Mouse (Mus musculus) erythroblast, embryonic 14.5 days (primary cell): ENCODE data around the gene Snrnp25. TPM values are rescaled to one million over a fixed set of nuclear protein-coding genes. Genes with fewer than 3 reads are reported as not detected.

Experiments used
- H3K27me3 ChIP-seq: 2 replicates; pipeline ENCODE4 v1.6.1; 2012; ENCODE audit warnings: inconsistent platforms; ENCODE audit not compliant: control insufficient read depth
- H3K36me3 ChIP-seq: 2 replicates; pipeline ENCODE4 v1.6.1; 2012; ENCODE audit warnings: mild to moderate bottlenecking, inconsistent platforms; ENCODE audit not compliant: control insufficient read depth
- H3K4me1 ChIP-seq: 2 replicates; pipeline ENCODE4 v1.6.1; 2012; ENCODE audit warnings: inconsistent platforms; ENCODE audit not compliant: control insufficient read depth
- H3K4me3 ChIP-seq: replicated peaks from 2 replicates; pipeline ENCODE3; 2012; ENCODE audit warnings: moderate library complexity, mild to moderate bottlenecking, inconsistent platforms
- H3K9me3 ChIP-seq: 2 replicates; pipeline ENCODE4 v1.6.1; 2012; ENCODE audit warnings: low read length, inconsistent platforms, mixed read lengths; ENCODE audit not compliant: control insufficient read depth
- GATA1 ChIP-seq: IDR thresholded peaks from 2 replicates; pipeline ENCODE4 v1.6.1; 2012; ENCODE audit warnings: low read length, inconsistent platforms, mixed read lengths
- TAL1 ChIP-seq: IDR thresholded peaks from 3 replicates; pipeline ENCODE4 v1.6.1; 2012; ENCODE audit warnings: low read length, inconsistent platforms, mixed read lengths
- polyA plus RNA-seq: library from polyadenylated mRNA; stranded (reverse); fragments of >175 nt; gene quantifications from 2 replicates; pipeline ENCODE4 v1.2.3, GENCODE M21; 2012

Snrnp25 gene
- polyA plus RNA-seq, 1 experiment = 48.2 TPM

- H3K4me3 ChIP-seq = peak overlapping the region; percentile 44
- no peaks in the 10 kb centered on the region for H3K27me3 ChIP-seq
- H3K36me3 ChIP-seq = peaks cover 98% of the 10 kb centered on the region
- TF ChIP-seq TAL1 (no peak), GATA1 (no peak)
- H3K4me1 ChIP-seq = peaks cover 99% of the 10 kb centered on the region
- H3K9me3 ChIP-seq = no peaks in the 10 kb centered on the region
These were observed 39.4 kb downstream of the Snrnp25 start for GRCm38 (mm10) chr11:32244617-32245016.

DNA sequence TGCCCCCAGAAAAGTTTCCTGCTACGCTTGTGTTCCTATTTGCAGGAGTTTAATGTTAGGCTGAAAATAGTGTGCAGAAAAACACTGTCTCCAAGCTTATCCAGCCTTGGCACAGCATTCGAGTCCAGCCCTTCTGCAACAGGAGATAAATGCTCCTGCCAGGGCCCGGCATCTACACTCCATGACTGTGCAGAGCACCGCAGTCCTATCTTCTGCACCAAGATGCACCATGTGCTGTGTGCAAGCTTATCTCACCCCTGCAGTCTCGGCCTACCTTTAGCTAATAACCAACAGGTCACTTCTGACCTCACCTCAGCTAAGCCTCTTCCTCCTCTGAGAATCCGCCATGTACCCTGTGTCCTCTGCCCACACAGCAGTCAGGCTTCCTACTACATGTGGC is 40.4 kb downstream of the Snrnp25 start:
- Histone ChIP-seq H3K4me3 (peak overlapping the region; percentile 44), H3K36me3 (peaks cover 98% of the 10 kb centered on the region)

DNA sequence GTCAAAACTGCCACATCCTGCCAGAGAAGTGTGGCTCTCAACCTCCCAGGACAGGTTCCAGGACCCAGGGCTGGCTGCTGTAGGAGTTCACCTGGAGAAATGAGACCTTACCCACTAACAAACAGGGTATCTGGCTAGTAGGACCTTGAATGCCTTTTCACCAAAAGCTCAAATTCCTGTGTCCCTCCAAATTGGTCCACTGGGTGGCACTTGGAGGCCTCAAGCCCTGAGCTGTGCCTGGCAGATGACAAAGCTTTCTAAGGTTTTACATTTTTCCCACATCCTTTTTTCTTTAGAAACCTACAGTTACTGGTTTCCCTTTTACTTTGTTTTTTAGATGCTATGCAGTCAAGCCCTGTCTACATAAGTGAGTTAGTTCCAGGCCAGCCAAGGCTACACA is 41.9 kb downstream of the Snrnp25 start:
- Histone ChIP-seq H3K9me3 (no peaks in the 10 kb centered on the region), H3K4me1 (peaks cover 99% of the 10 kb centered on the region), H3K27me3 (no peaks in the 10 kb centered on the region), H3K36me3 (peaks cover 98% of the 10 kb centered on the region), H3K4me3 (peak overlapping the region; percentile 36)
- TF ChIP-seq TAL1 = no peak
- TF ChIP-seq GATA1 = no peak

More for the DNA sequence above, 40.4 kb downstream of the Snrnp25 start:
- H3K27me3 ChIP-seq = no peaks in the 10 kb centered on the region
- no peaks in the 10 kb centered on the region for H3K9me3 ChIP-seq
- TF ChIP-seq TAL1 = peak; percentile 100
- TF ChIP-seq GATA1 = peak; percentile 100
- peaks cover 99% of the 10 kb centered on the region for H3K4me1 ChIP-seq

- no peak overlapping the region for H3K4me3 ChIP-seq
- H3K36me3 ChIP-seq = peaks cover 98% of the 10 kb centered on the region
- no peak for TF ChIP-seq GATA1
- H3K4me1 ChIP-seq = peaks cover 99% of the 10 kb centered on the region
- no peaks in the 10 kb centered on the region for H3K9me3 ChIP-seq
- H3K27me3 ChIP-seq = no peaks in the 10 kb centered on the region
These were observed 43.1 kb downstream of the Snrnp25 start for GRCm38 (mm10) chr11:32248350-32248749.

DNA sequence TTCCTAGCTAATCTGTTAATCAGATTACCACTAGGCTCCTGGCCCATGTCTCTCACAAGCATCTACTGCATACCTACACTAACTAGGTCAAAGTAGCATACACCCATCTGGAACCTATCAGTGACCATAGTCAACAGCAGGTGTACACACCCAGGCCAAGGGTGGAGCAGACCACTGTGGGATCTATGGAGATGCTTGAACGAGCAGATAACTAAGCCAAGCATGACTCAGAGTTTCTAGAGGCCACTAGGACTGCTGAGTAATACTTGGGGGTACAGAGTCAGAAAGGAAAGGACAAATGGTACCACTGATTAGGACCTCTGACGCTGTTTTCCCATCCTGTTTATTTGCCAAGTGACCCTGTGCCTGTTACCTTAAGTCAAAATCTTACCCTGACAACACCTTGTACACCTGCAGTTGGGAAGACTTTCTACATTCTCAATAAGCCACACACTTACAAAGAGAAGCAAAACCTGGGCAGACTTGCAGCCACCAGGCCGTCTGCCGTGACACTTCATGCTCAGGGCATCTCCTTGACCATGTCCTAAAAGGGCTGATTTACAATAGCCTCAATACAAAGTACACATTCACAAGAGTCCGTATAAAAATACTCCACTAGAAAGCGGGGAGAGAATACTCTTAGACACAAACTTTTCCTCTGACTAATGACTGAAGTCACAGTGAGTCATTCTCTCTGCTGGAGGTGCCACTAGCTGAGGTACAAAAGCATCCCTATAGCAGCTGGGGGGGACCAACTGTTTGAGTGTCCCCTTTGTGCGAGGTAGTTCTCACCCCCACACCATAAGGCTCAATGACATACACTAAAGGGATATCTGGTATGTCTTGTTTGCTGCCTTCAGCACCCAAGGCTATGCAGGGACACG is 45.9 kb downstream of the Snrnp25 start:
- Histone ChIP-seq H3K27me3 (no peaks in the 10 kb centered on the region), H3K4me1 (peaks cover 100% of the 10 kb centered on the region), H3K4me3 (peak overlapping the region; percentile 30), H3K9me3 (no peaks in the 10 kb centered on the region), H3K36me3 (peaks cover 99% of the 10 kb centered on the region)
- TF ChIP-seq TAL1 (peak; percentile 97), GATA1 (peak; percentile 96)

DNA sequence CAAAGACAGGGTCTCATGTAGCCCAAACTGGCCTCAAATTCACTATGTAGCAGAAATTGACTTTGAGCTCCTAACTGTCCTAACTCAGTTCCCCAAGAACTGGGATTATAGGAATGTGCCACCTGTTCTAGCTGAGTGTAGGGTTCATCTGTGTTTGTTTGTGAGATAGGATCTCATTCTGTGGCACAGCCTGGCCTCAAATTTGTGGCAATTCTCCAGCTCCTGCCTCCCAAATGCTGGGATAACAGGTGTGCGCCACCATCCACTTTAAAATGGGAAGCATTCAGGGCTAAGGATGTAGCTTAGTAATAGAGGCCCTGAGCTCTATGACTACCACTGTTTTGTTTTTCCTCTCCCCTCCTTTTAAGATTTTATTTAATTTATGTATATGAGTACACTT is 47.9 kb downstream of the Snrnp25 start:
- no peak for TF ChIP-seq GATA1
- TF ChIP-seq TAL1 = no peak
- no peak overlapping the region for H3K4me3 ChIP-seq
- H3K27me3 ChIP-seq = no peaks in the 10 kb centered on the region
- H3K9me3 ChIP-seq = no peaks in the 10 kb centered on the region
- H3K36me3 ChIP-seq = peaks cover 95% of the 10 kb centered on the region
- H3K4me1 ChIP-seq = peaks cover 99% of the 10 kb centered on the region

DNA sequence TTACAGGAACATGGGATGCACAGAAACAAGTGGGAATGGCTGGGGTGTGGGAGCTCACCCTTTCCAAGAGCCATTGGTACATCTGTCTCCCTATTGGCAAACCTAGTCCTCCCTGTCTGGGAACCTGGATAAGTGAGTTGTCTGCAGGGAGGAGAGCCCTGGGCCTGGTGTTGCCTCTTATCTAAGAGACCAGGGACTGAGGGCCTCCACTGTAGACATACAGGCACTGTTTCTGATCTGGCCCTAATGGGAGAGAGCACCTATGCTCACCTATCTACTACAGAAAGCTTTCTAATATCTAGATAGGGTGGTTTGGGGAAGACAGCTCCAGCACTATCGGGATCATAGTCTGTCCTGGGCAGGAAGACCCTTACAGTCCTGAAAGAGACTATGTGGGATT is 50.9 kb downstream of the Snrnp25 start:
- peak overlapping the region; percentile 36 for H3K4me3 ChIP-seq
- H3K36me3 ChIP-seq = peaks cover 93% of the 10 kb centered on the region
- H3K27me3 ChIP-seq = no peaks in the 10 kb centered on the region
- H3K9me3 ChIP-seq = no peaks in the 10 kb centered on the region
- TF ChIP-seq GATA1 (peak; percentile 90), TAL1 (peak; percentile 96)
- H3K4me1 ChIP-seq = peaks cover 95% of the 10 kb centered on the region

GRCm38 (mm10) chr11:32256566-32256965 is 51.4 kb downstream of the Snrnp25 start:
- Histone ChIP-seq H3K4me1 (peaks cover 94% of the 10 kb centered on the region), H3K4me3 (peak overlapping the region; percentile 36), H3K9me3 (no peaks in the 10 kb centered on the region), H3K36me3 (peaks cover 93% of the 10 kb centered on the region), H3K27me3 (no peaks in the 10 kb centered on the region)
- TF ChIP-seq GATA1 (no peak), TAL1 (no peak)

Other genes starting within 250 kb of the Snrnp25 start
- gene 4930524B15Rik, start 239.8 kb upstream of the Snrnp25 start, polyA plus RNA-seq = not detected in 2 replicates
- not detected in 2 replicates for gene Nsg2, start 205.0 kb upstream of the Snrnp25 start, polyA plus RNA-seq
- not detected in 2 replicates for gene Il9r, start 5.1 kb upstream of the Snrnp25 start, polyA plus RNA-seq
- 0.44 and 0.77 TPM in 2 replicates for gene Rhbdf1, start 16.9 kb downstream of the Snrnp25 start, polyA plus RNA-seq
- 4.8 and 5.0 TPM in 2 replicates for gene Mpg, start 21.1 kb downstream of the Snrnp25 start, polyA plus RNA-seq
- gene Nprl3, start 62.3 kb downstream of the Snrnp25 start, polyA plus RNA-seq = 4.8 and 5.8 TPM in 2 replicates
- 158 and 188 TPM in 2 replicates for gene Hba-x, start 71.0 kb downstream of the Snrnp25 start, polyA plus RNA-seq
- gene Hba-a1, start 78.1 kb downstream of the Snrnp25 start, polyA plus RNA-seq = 387,305 and 409,151 TPM in 2 replicates
- 7.5 and 8.6 TPM in 2 replicates for gene Hbq1b, start 81.5 kb downstream of the Snrnp25 start, polyA plus RNA-seq
- 130,484 and 191,888 TPM in 2 replicates for gene Hba-a2, start 91.1 kb downstream of the Snrnp25 start, polyA plus RNA-seq
- 0.09 and 1.1 TPM in 2 replicates for gene Hbq1a, start 94.7 kb downstream of the Snrnp25 start, polyA plus RNA-seq
- gene Sh3pxd2b, start 142.4 kb downstream of the Snrnp25 start, polyA plus RNA-seq = 0.02 and 0.05 TPM in 2 replicates
- 0.16 and 0.17 TPM in 2 replicates for gene Ubtd2, start 250.0 kb downstream of the Snrnp25 start, polyA plus RNA-seq